Mouse (Mus musculus): ENCODE data around the gene Gm13103. TPM values are rescaled to one million over a fixed set of nuclear protein-coding genes. Genes with fewer than 3 reads are reported as not detected.
"Not testable (repeated sequence)": the region's sequence is repeated elsewhere in the genome, so short reads cannot be mapped to it uniquely, and the experiment has no call there.

Gm13103 gene
- total RNA-seq (2018; cell fraction: chromatin; rRNA removed), result not detected
- total RNA-seq (2018; cell fraction: cytosol; rRNA removed), result not detected
- total RNA-seq (2018; cell fraction: nucleus; rRNA removed), result not detected
- polyA plus RNA-seq (2018), result not detected in 3 replicates

GRCm38 (mm10) chr4:143846197-143846596 is at the start of gene Gm13103:
Gene Gm13103 (plus strand): TSS chr4:143846497.
- H3K4me3 ChIP-seq (ENCODE audit: inconsistent target); H3K36me3 ChIP-seq (ENCODE audit: inconsistent target); H3K79me2 ChIP-seq (ENCODE audit: inconsistent target); H3K27ac ChIP-seq: not testable (repeated sequence)

- no peaks in the 10 kb centered on the region for H3K36me3 ChIP-seq (ENCODE audit: inconsistent target)
- no peak within 1 kb of the TSS for H3K4me3 ChIP-seq (ENCODE audit: inconsistent target)
- no peaks in the 10 kb centered on the region for H3K79me2 ChIP-seq (ENCODE audit: inconsistent target)
- no peak within 1 kb of the TSS for H3K27ac ChIP-seq
- WGBS (ENCODE audit: missing documents), result 88% methylated on average over 2 of the region's 2 CpGs
Measured at GRCm38 (mm10) chr4:143815993-143816392, 30.3 kb upstream of the Gm13103 start, which contains the start of gene Gm13084. Gene Gm13084 (minus strand): TSS chr4:143816093.

GRCm38 (mm10) chr4:143882371-143882770 is 36.1 kb downstream of the Gm13103 start:
- H3K36me3 ChIP-seq (ENCODE audit: inconsistent target); H3K4me3 ChIP-seq (ENCODE audit: inconsistent target); H3K27ac ChIP-seq; H3K79me2 ChIP-seq (ENCODE audit: inconsistent target): not testable (repeated sequence)
- WGBS (ENCODE audit: missing documents), result 89% methylated on average over 1 of the region's 1 CpGs

DNA sequence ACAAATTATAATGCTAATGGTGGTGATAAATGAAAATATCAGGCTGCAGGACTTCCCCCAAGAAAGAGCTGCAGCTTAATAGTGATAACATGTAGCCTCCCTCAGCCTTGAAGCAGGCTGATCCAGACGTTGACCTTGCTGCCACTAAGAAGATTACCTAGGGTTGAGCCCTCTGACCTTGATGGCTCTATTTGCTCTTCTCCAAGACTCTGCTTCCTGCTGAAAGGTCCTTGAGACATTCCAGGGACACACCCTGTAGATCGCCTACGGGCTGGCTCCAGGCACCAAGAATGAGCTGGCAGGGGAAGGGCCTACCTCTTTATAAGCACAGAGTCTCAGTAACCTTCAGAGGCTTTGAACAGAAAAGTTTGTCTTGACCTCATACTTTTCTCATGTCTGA is 48.1 kb downstream of the Gm13103 start:
- WGBS (ENCODE audit: missing documents), result 89% methylated on average over 3 of the region's 3 CpGs
- not testable (repeated sequence) for H3K36me3 ChIP-seq (ENCODE audit: inconsistent target); H3K79me2 ChIP-seq (ENCODE audit: inconsistent target); H3K27ac ChIP-seq; H3K4me3 ChIP-seq (ENCODE audit: inconsistent target)

DNA sequence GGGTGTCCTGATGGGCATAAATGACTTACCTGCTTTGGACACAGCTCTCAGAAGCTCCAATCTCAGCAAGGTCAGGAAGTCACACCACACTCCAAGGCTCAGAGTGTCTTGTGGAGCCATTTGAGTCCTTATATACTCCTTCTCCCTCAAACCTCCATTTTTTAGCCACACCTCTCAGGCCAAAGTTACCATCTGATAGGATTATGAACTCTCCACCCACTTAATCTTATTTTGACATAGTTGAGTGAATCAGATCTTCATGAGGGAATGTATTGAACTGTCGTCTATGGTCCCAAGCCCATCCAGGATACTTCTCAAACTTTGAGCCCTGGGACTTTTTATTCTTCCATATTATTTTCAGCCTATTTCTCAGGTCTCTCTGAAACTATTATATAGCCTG is 54.0 kb downstream of the Gm13103 start, which contains the start of gene Pramef6:
Pramef6 (minus strand) TSS at position 101 of the 400 bp plus-strand sequence.
- H3K36me3 ChIP-seq (ENCODE audit: inconsistent target), result not testable (repeated sequence)

More for the DNA sequence above, 54.0 kb downstream of the Gm13103 start, which contains the start of gene Pramef6:
- not testable (repeated sequence) for H3K79me2 ChIP-seq (ENCODE audit: inconsistent target); H3K4me3 ChIP-seq (ENCODE audit: inconsistent target); H3K27ac ChIP-seq
- 100% methylated on average over 1 of the region's 1 CpGs for WGBS (ENCODE audit: missing documents)

Other genes starting within 250 kb of the Gm13103 start
- gene Gm13083, start 231.5 kb upstream of the Gm13103 start, polyA plus RNA-seq (2018), result not detected in 3 replicates
- not detected in 3 replicates for gene Gm13088, start 189.3 kb upstream of the Gm13103 start, polyA plus RNA-seq (2018)
- gene Gm13089, start 143.8 kb upstream of the Gm13103 start, polyA plus RNA-seq (2018), result not detected in 3 replicates
- not detected in 3 replicates for gene Gm13078, start 127.0 kb upstream of the Gm13103 start, polyA plus RNA-seq (2018)
- not detected in 3 replicates for gene Gm13023, start 57.1 kb upstream of the Gm13103 start, polyA plus RNA-seq (2018)
- not detected in 3 replicates for gene Gm13084, start 30.4 kb upstream of the Gm13103 start, polyA plus RNA-seq (2018)
- gene Pramef6, start 53.9 kb downstream of the Gm13103 start, polyA plus RNA-seq (2018), result not detected in 3 replicates
- gene Pramef25, start 104.5 kb downstream of the Gm13103 start, polyA plus RNA-seq (2018), result not detected in 3 replicates
- gene Gm13101, start 120.5 kb downstream of the Gm13103 start, polyA plus RNA-seq (2018), result not detected in 3 replicates
- not detected in 3 replicates for gene Pramef17, start 147.9 kb downstream of the Gm13103 start, polyA plus RNA-seq (2018)
- not detected in 3 replicates for gene Pramel4, start 212.6 kb downstream of the Gm13103 start, polyA plus RNA-seq (2018)